Mouse (Mus musculus): ENCODE measurements at regions not wholly inside any gene's neighbourhood (a gene's known extent, or its start where the extent isn't known, plus 50 kb on each side); places are given as distances from the start of the nearest gene placed in this dataset.
A peak's percentile ranks its signal among the peaks of the same experiment; 100 is the strongest.

DNA sequence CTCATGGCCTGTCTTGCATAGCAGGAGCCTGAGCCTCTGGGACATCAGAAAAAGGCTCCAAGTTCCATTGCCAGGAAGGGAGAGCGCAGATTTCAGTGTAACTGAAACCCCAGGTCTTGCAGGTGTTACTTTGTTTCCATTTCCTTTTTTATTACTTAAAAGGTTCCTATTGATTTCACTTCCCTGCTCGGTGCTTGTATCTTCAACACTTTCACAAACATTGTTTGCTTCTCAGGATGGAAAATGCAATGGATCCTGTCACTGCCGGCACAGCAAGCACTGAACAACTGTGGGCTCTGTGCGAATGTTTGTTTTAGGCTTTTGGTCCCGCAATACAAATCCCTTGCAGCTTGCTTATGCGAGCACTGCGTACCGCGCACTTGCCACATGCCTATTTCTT, 290.0 kb upstream of the Stt3b start:
- TF ChIP-seq CTCF (IDR thresholded peaks at IDR 0.05; ENCODE audit: borderline replicate concordance, extremely low read depth, insufficient read depth, insufficient read length) (no peak), POLR2A (IDR thresholded peaks at IDR 0.05; ENCODE audit: borderline replicate concordance, extremely low read depth, insufficient read depth, insufficient read length, poor library complexity, severe bottlenecking) (no peak)
- no peak for DNase-seq (ENCODE audit: low read depth)

DNA sequence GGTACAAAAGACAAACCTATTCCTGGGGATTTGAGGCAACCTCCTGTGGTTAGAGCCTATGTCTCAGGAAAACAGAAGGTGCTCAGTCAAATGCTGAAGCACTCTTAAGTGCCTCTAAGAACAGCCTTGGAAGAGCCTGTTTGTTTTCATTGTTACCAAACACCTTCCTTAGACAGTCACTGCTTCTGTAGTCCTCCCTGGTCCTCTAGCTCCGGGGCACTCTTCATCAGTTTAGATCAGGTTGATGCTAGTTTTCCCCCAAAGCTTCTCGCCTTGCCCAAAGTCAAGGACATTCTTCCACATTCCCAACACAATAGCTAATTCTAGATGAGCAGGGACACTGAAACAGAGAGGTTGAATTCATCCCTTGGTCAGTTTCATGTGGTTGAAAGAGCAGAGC, 290.6 kb upstream of the Stt3b start:
- no peak for TF ChIP-seq CTCF (IDR thresholded peaks at IDR 0.05; ENCODE audit: borderline replicate concordance, extremely low read depth, insufficient read depth, insufficient read length)
- TF ChIP-seq POLR2A (IDR thresholded peaks at IDR 0.05; ENCODE audit: borderline replicate concordance, extremely low read depth, insufficient read depth, insufficient read length, poor library complexity, severe bottlenecking), result no peak
- no peak for DNase-seq (ENCODE audit: low read depth)

DNA sequence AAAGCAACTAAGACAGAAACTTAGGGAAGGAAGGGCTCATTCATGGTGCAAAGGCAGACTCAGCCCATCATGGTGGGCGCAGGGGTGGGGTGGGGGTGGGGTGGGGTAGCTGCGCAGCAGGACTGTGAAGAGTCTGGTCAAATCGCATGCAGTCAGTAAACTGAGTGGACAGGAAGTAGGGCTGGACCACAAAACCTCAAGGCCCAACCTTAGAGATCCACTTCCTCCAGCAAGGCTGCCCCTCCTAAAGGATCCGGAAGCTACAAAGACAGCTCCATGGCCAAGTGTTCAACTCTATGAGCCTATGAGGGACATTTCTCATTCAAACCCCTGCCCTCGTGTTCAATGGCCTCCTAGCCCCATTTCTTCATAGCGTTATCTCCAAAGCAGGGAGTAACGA, 292.6 kb upstream of the Stt3b start:
- TF ChIP-seq CTCF (IDR thresholded peaks at IDR 0.05; ENCODE audit: borderline replicate concordance, extremely low read depth, insufficient read depth, insufficient read length) (no peak), POLR2A (IDR thresholded peaks at IDR 0.05; ENCODE audit: borderline replicate concordance, extremely low read depth, insufficient read depth, insufficient read length, poor library complexity, severe bottlenecking) (no peak)
- DNase-seq (ENCODE audit: low read depth), result no peak

DNA sequence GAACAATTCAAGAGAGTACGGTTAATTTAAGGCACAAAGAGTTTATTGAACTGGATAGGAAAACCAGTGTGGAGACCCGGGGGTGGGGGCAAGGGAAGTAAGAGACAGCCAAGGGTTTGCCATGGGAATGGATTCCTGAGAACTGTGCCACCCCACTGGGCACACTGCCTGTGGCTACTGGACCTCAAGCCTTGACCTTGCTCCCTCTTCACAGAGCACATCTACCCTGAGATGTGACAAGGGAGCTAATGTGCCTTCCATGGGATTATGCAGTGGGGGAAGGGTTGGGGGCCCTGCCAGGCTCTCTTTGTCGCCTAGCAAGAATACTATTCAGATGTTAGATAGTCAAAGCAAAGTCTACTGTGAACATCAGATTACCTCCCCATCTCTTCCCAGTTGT, 294.2 kb upstream of the Stt3b start:
- peak; percentile 87 for DNase-seq (ENCODE audit: low read depth)

DNA sequence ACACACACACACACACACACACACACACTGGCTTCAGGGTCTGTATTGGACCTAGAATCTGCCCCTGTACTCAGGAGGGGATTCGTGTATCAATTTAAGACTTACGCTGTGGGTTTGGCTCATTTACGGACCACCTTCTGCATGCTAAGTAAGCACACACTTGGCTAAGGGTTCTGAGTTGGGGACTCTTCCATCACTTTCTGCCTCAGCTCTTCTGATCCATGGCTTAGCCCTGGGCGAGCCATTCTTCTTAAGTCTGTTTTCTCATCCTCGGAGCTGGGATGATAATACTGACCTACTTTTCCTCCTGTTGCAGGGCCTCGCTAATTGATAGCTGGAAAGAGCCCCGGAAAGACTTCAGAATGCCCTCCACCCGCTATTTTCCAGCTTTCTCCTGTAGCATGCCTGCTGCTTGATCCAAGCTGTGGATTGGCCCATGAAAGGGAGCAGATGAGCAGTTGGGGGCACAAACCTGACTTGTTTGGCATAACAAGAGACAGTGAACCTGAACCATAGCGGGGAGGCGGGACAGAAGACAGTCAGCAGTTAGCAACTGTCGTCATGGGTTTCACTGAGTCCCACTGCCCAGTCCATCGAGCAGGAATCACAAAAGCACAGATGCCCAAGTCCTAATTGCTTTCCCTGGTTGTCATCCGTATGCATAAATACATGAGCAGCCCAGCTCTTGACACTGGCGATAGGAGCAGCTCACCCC, 294.9 kb upstream of the Stt3b start:
- peak; percentile 80 for DNase-seq (ENCODE audit: low read depth)
- no peak for TF ChIP-seq POLR2A (IDR thresholded peaks at IDR 0.05; ENCODE audit: borderline replicate concordance, extremely low read depth, insufficient read depth, insufficient read length, poor library complexity, severe bottlenecking)
- no peak for TF ChIP-seq CTCF (IDR thresholded peaks at IDR 0.05; ENCODE audit: borderline replicate concordance, extremely low read depth, insufficient read depth, insufficient read length)

More for the DNA sequence above, 294.2 kb upstream of the Stt3b start:
- TF ChIP-seq CTCF (IDR thresholded peaks at IDR 0.05; ENCODE audit: borderline replicate concordance, extremely low read depth, insufficient read depth, insufficient read length) (no peak), POLR2A (IDR thresholded peaks at IDR 0.05; ENCODE audit: borderline replicate concordance, extremely low read depth, insufficient read depth, insufficient read length, poor library complexity, severe bottlenecking) (no peak)

DNA sequence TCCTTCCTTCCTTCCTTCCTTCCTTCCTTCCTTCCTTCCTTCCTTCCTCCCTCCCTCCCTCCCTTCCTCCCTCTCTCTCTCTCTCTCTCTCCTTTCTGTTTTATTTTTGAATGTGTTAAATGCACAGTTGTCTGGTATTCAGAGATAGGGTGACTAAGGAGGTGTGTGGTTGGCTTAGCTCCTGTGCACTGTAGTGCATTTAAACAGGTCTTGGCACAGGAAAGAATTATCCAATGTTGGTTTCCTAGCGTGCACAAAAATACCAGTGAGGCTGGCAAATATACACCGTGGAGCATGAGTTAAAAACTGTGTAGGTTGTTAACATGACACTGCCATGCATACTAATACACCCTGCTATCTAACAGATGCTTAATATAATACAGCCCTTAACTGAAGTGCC, 297.7 kb upstream of the Stt3b start:
- no peak for DNase-seq (ENCODE audit: low read depth)

DNA sequence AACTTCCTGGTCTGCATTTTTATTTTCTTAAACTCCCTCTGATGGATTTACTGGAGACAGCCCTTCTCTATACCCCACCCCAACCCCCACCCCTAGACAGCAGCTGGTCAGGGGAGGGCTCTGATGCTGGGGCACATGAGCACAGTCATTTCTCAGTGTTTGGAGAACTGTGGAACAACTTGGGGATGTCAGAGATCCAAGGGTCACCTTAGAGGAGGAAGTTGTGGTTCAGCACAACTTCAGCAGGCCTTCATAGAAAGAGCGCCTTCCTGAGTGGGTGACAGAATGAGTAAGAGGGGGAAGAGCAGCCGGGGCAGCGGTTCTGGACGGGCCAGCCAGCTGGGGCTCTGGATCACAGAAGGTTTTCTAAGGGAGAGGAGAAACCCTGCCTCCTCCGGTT, 298.2 kb upstream of the Stt3b start:
- TF ChIP-seq POLR2A (IDR thresholded peaks at IDR 0.05; ENCODE audit: borderline replicate concordance, extremely low read depth, insufficient read depth, insufficient read length, poor library complexity, severe bottlenecking) (no peak), CTCF (IDR thresholded peaks at IDR 0.05; ENCODE audit: borderline replicate concordance, extremely low read depth, insufficient read depth, insufficient read length) (no peak)
- DNase-seq (ENCODE audit: low read depth), result no peak

More for the DNA sequence above, 297.7 kb upstream of the Stt3b start:
- TF ChIP-seq CTCF (IDR thresholded peaks at IDR 0.05; ENCODE audit: borderline replicate concordance, extremely low read depth, insufficient read depth, insufficient read length) (no peak), POLR2A (IDR thresholded peaks at IDR 0.05; ENCODE audit: borderline replicate concordance, extremely low read depth, insufficient read depth, insufficient read length, poor library complexity, severe bottlenecking) (no peak)

DNA sequence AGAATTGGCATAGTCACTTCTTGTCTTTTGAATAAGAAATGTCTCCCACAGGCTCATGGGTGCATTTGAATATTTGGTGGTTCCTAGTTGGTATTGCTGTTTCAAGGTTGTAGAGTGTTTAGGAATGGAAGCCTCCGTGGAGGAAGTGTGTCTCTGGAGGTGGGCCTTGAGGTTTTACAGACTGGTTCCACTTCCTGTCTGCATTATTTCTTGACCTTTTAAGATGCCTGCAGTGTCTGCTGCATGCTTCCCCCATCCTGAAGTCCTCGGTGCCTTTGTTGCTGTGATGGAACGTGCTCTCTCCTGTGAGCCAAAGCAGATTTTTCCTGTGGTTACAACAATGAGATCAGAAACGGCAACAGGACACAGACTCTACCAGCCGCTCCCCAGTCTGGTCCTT, 299.4 kb upstream of the Gadl1 start:
- TF ChIP-seq POLR2A (IDR thresholded peaks at IDR 0.05; ENCODE audit: borderline replicate concordance, extremely low read depth, insufficient read depth, insufficient read length, poor library complexity, severe bottlenecking) (no peak), CTCF (IDR thresholded peaks at IDR 0.05; ENCODE audit: borderline replicate concordance, extremely low read depth, insufficient read depth, insufficient read length) (no peak)

DNA sequence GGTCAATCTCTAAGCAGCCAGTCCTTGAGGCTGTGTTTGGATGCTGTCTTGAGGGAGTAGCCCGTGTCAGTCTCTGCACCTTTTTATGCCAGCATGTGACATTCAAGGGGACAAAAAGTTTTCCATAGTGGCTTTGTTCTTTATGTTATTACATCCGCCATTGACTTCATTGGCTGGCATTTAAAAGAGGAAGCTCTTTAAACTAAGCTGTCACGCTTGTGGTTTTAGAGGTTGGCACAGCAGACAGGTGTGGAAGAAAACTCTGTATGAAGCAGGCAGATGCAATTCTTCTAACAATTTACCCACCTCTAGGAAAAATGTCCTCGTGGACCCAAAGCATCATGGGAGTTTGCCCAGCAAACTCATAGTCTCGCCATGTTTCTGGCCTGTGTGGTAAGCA, 297.5 kb upstream of the Gadl1 start:
- no peak for TF ChIP-seq CTCF (IDR thresholded peaks at IDR 0.05; ENCODE audit: borderline replicate concordance, extremely low read depth, insufficient read depth, insufficient read length)
- TF ChIP-seq POLR2A (IDR thresholded peaks at IDR 0.05; ENCODE audit: borderline replicate concordance, extremely low read depth, insufficient read depth, insufficient read length, poor library complexity, severe bottlenecking), result no peak

More for the DNA sequence above, 299.4 kb upstream of the Gadl1 start:
- DNase-seq (ENCODE audit: low read depth), result no peak

DNA sequence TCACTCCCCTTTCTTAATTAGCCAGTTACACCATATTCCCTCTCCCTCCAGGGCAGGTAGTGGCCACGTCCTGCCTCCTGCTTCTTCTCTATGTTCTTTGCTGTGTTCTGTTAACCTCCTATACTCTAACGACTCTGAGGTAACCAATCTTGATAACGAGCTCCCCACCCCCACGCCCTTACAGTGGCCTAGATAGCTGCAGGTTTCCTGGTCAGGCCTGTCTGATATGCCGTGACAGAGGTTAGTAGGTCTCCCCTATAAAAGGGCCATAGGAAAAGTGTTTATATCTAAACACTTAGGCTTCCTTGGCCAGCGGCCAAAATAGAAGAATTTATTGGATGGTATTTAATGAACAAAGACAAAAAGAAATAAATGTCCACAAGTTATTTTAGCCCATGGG, 296.3 kb upstream of the Gadl1 start:
- DNase-seq (ENCODE audit: low read depth), result no peak
- TF ChIP-seq CTCF (IDR thresholded peaks at IDR 0.05; ENCODE audit: borderline replicate concordance, extremely low read depth, insufficient read depth, insufficient read length), result no peak
- no peak for TF ChIP-seq POLR2A (IDR thresholded peaks at IDR 0.05; ENCODE audit: borderline replicate concordance, extremely low read depth, insufficient read depth, insufficient read length, poor library complexity, severe bottlenecking)

More for the DNA sequence above, 297.5 kb upstream of the Gadl1 start:
- DNase-seq (ENCODE audit: low read depth), result no peak

DNA sequence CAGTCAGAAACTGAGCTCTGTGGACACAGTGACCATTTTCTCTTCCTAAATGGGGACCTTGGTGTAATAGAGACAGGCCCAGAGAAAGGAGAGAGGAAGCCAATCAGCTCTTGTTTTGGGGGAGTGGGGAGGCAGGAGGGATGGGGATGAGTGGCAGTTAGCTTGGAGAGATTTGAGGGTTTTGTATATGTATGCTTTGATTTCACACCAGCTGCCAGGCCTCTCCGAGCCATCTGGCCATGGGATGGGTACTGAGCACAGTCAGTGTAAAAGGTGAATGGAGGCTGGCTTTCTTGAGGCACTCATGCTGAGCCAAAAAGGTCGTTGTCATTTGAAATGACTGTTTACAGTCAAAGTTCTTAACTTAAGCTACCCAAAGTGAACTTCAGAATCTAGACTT, 295.2 kb upstream of the Gadl1 start:
- DNase-seq (ENCODE audit: low read depth), result peak; percentile 60

DNA sequence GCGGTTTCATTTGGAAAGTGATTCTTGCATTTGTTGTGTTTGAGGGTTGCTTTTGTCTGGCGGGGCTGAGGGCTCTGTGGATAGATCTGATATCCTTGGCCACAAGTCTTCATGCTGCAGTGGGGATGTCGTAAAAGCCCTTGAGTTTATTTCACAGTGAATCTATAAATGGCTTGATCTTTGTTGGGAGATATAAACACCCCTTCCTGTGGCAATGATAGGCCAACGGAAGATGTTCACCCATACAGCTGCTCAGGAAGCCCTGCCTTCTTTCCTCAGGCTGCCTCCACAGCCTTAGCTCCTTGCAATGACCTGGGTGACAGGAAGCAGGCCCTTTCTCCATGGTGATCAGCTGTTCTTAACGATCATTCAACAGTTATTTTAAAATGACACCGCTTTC, 291.3 kb upstream of the Gadl1 start:
- no peak for DNase-seq (ENCODE audit: low read depth)
- no peak for TF ChIP-seq CTCF (IDR thresholded peaks at IDR 0.05; ENCODE audit: borderline replicate concordance, extremely low read depth, insufficient read depth, insufficient read length)
- TF ChIP-seq POLR2A (IDR thresholded peaks at IDR 0.05; ENCODE audit: borderline replicate concordance, extremely low read depth, insufficient read depth, insufficient read length, poor library complexity, severe bottlenecking), result no peak

More for the DNA sequence above, 295.2 kb upstream of the Gadl1 start:
- no peak for TF ChIP-seq CTCF (IDR thresholded peaks at IDR 0.05; ENCODE audit: borderline replicate concordance, extremely low read depth, insufficient read depth, insufficient read length)
- no peak for TF ChIP-seq POLR2A (IDR thresholded peaks at IDR 0.05; ENCODE audit: borderline replicate concordance, extremely low read depth, insufficient read depth, insufficient read length, poor library complexity, severe bottlenecking)
